Mouse (Mus musculus) skeletal muscle tissue, adult 2 months (tissue): ENCODE measurements around the gene Ints2.

Experiments
- DNase-seq: peaks from one replicate; pipeline ENCODE4 v3.0.0-alpha.2; 2012; ENCODE audit warnings: low read depth, low spot score

Gene Ints2

GRCm38 (mm10) chr11:86174173-86174572, 83.2 kb downstream of the Ints2 start:
- peak; percentile 33 for DNase-seq

- no peak for DNase-seq
These were observed 86.6 kb downstream of the Ints2 start for GRCm38 (mm10) chr11:86170743-86171142.
